Mouse (Mus musculus) spleen, postnatal 4 days (tissue): ENCODE results near the gene Ndufa11.

ENCODE experiments used
- DNase-seq, 2 experiments: peaks; one replicate each; pipeline ENCODE4 v3.0.0; 2022; ENCODE audit warnings: low spot score in 2 of 2

The Ndufa11 gene

GRCm38 (mm10) chr17:56717363-56718058 is at the start of gene Ndufa11, which contains the start of gene Vmac:
Gene Ndufa11, plus strand, starts transcription at chr17:56717767.
Gene Vmac, minus strand, starts transcription at chr17:56718022.
- DNase-seq: peak; percentile 94 to 98

- peak; percentile 76 to 95 for DNase-seq
These were observed 49.0 kb upstream of the Ndufa11 start for GRCm38 (mm10) chr17:56668384-56669144.

GRCm38 (mm10) chr17:56669766-56670165 is 47.8 kb upstream of the Ndufa11 start:
- no peak for DNase-seq

GRCm38 (mm10) chr17:56672941-56673646 is 44.5 kb upstream of the Ndufa11 start, which contains the start of gene Ranbp3:
Gene Ranbp3, plus strand, starts transcription at chr17:56673294.
- peak; percentile 99 to 100 for DNase-seq

- DNase-seq: peak; percentile 39 to 80
These were observed 43.7 kb upstream of the Ndufa11 start for GRCm38 (mm10) chr17:56673647-56674416.

GRCm38 (mm10) chr17:56681791-56682190 is 35.8 kb upstream of the Ndufa11 start:
- DNase-seq: no peak

- DNase-seq: no peak
These were observed 34.7 kb upstream of the Ndufa11 start for GRCm38 (mm10) chr17:56682880-56683279.

GRCm38 (mm10) chr17:56683546-56684140 is 33.9 kb upstream of the Ndufa11 start:
- no peak for DNase-seq

GRCm38 (mm10) chr17:56684649-56685048 is 32.9 kb upstream of the Ndufa11 start:
- DNase-seq: no peak

GRCm38 (mm10) chr17:56686801-56687200 is 30.8 kb upstream of the Ndufa11 start:
- no peak for DNase-seq

GRCm38 (mm10) chr17:56688045-56688444 is 29.5 kb upstream of the Ndufa11 start:
- no peak for DNase-seq

GRCm38 (mm10) chr17:56688689-56689088 is 28.9 kb upstream of the Ndufa11 start:
- DNase-seq: no peak

GRCm38 (mm10) chr17:56693395-56693794 is 24.2 kb upstream of the Ndufa11 start:
- no peak for DNase-seq

- DNase-seq: no peak
These were observed 23.7 kb upstream of the Ndufa11 start for GRCm38 (mm10) chr17:56693851-56694310.

- no peak for DNase-seq
These were observed 17.1 kb upstream of the Ndufa11 start for GRCm38 (mm10) chr17:56700451-56700850.

- DNase-seq: no peak
These were observed 14.5 kb upstream of the Ndufa11 start for GRCm38 (mm10) chr17:56703038-56703437.

- no peak for DNase-seq
These were observed 11.1 kb upstream of the Ndufa11 start for GRCm38 (mm10) chr17:56706515-56706914.

GRCm38 (mm10) chr17:56708692-56709091 is 8.9 kb upstream of the Ndufa11 start:
- no peak for DNase-seq

GRCm38 (mm10) chr17:56709708-56710107 is 7.9 kb upstream of the Ndufa11 start:
- DNase-seq: no peak

GRCm38 (mm10) chr17:56715360-56715759 is 2.2 kb upstream of the Ndufa11 start:
- no peak for DNase-seq
